In genomic region chr12:83018005-83018404, GRCm38 (mm10) we compare ENCODE assay signal across 7 mouse cellular contexts.
DNase-seq lines count a peak whose midpoint lies in the region; ATAC-seq and TF ChIP-seq lines count a peak whose summit lies in the region.

No protein-coding gene starts in this region.

- peak; percentile 90 for TF ChIP-seq CTCF in E14TG2a.4 (conservative IDR thresholded peaks at IDR 0.05; ENCODE audit: low read length)
- peak; percentile 99 for TF ChIP-seq CTCF in gastrocnemius, adult 2 months (IDR thresholded peaks at IDR 0.05)
- TF ChIP-seq CTCF in lung, postnatal 0 days (IDR thresholded peaks at IDR 0.05) = peak; percentile 95
- peak; percentile 55; the same call in 1 of the 2 replicates for TF ChIP-seq CTCF in spleen, adult 2 months (IDR thresholded peaks at IDR 0.05; ENCODE audit: extremely low read depth, insufficient read depth, insufficient read length, insufficient replicate concordance)

- no peaks in the 10 kb centered on the region for H3K4me1 ChIP-seq in E14TG2a.4 (replicated peaks; ENCODE audit: low read depth, low read length)
- H3K4me1 ChIP-seq in lung, postnatal 0 days (ENCODE audit: insufficient read depth, low read depth, low read length) = no peaks in the 10 kb centered on the region
- H3K4me1 ChIP-seq in spleen, adult 2 months (ENCODE audit: control insufficient read depth, insufficient read depth, insufficient read length) = no peaks in the 10 kb centered on the region

- ATAC-seq in lung, postnatal 0 days = no peak

- no peaks in the 10 kb centered on the region for H3K9me3 ChIP-seq in E14TG2a.4 (ENCODE audit: low read length)
- no peaks in the 10 kb centered on the region for H3K9me3 ChIP-seq in lung, postnatal 0 days (ENCODE audit: low read length)

- no peak overlapping the region for H3K27ac ChIP-seq in gastrocnemius, adult 2 months
- no peak overlapping the region for H3K27ac ChIP-seq in lung, postnatal 0 days (ENCODE audit: low read length)
- H3K27ac ChIP-seq in spleen, adult 2 months (ENCODE audit: insufficient read depth, low read length) = no peak overlapping the region

- no peak for TF ChIP-seq POLR2A in spleen, adult 2 months (IDR thresholded peaks at IDR 0.05; ENCODE audit: low read depth, low read length)

- H3K9ac ChIP-seq in lung, postnatal 0 days (replicated peaks; ENCODE audit: low read depth) = no peak overlapping the region

- no peak overlapping the region for H3K4me3 ChIP-seq in E14TG2a.4 (replicated peaks; ENCODE audit: low read length)
- no peak overlapping the region for H3K4me3 ChIP-seq in gastrocnemius, adult 2 months
- no peak overlapping the region for H3K4me3 ChIP-seq in lung, postnatal 0 days (ENCODE audit: low read depth, low read length)
- no peak overlapping the region for H3K4me3 ChIP-seq in spleen, adult 2 months (ENCODE audit: extremely low read depth, insufficient read depth, insufficient read length)

- DNase-seq in NIH3T3 (ENCODE audit: low read depth) = peak; percentile 90
- peak; percentile 83 for DNase-seq in cerebellum, adult 9-10 months
- peak; percentile 75 for DNase-seq in gastrocnemius, adult 2 months
- DNase-seq in layer of hippocampus, adult 11-12 months (ENCODE audit: low spot score) = peak; percentile 91
- DNase-seq in lung, postnatal 0 days (ENCODE audit: low spot score) = peak; percentile 78
- peak; percentile 9 to 59 for DNase-seq in spleen, adult 2 months (ENCODE audit: low read depth in 1 of 2, low spot score in 2 of 2)

- no peak for TF ChIP-seq EP300 in lung, postnatal 0 days (IDR thresholded peaks at IDR 0.05)

- WGBS in lung, postnatal 0 days = 2% methylated on average over 3 of the region's 3 CpGs
- WGBS in spleen, adult 2 months = 4% methylated on average over 3 of the region's 3 CpGs

- no peaks in the 10 kb centered on the region for H3K36me3 ChIP-seq in E14TG2a.4 (ENCODE audit: insufficient read depth, low read length)
- H3K36me3 ChIP-seq in lung, postnatal 0 days (ENCODE audit: insufficient read depth, low read length) = no peaks in the 10 kb centered on the region
- no peaks in the 10 kb centered on the region for H3K36me3 ChIP-seq in spleen, adult 2 months (ENCODE audit: control insufficient read depth, insufficient read depth, low read length)

- intact Hi-C loops in gastrocnemius, adult 2 months (cut with DNase I) = loop anchor here (5.0 kb wide), 2 partner anchors 71 to 521 kb away; no protein-coding TSS in a partner anchor

- no peak overlapping the region for H3K4me2 ChIP-seq in lung, postnatal 0 days (replicated peaks; ENCODE audit: low read depth, low read length)

- peaks cover 5% of the 10 kb centered on the region; the same call in 1 of the 2 replicates for H3K27me3 ChIP-seq in E14TG2a.4 (ENCODE audit: insufficient read depth, low read length)
- H3K27me3 ChIP-seq in lung, postnatal 0 days (replicated peaks; ENCODE audit: insufficient read depth, low read length) = no peaks in the 10 kb centered on the region
- no peaks in the 10 kb centered on the region for H3K27me3 ChIP-seq in spleen, adult 2 months (ENCODE audit: control insufficient read depth, insufficient read depth, low read length)

Comparison
In these comparisons a context has a peak if more than half of its experiments do, and no peak if none do; other contexts are left out.
1. DNase-seq: peak in every context shown above with its lines; median percentile 91 in layer of hippocampus, adult 11-12 months; 90 in NIH3T3; 83 in cerebellum, adult 9-10 months; 78 in lung, postnatal 0 days; 75 in gastrocnemius, adult 2 months; 34 in spleen, adult 2 months.